Mouse (Mus musculus) T-helper 2 cell (primary cell): ENCODE data around the gene Pqbp1.
"Not testable (repeated sequence)": the region's sequence is repeated elsewhere in the genome, so short reads cannot be mapped to it uniquely, and the experiment has no call there.

ENCODE experiments used
- in situ Hi-C: fragments of 300-600 bp; cut with MboI, MseI; formaldehyde crosslinking; loops from one replicate; pipeline ENCODE4 v1.15.1; 2025; ENCODE audit warnings: high pct_unique_total_duplicates

Pqbp1 gene

GRCm38 (mm10) chrX:7898880-7899874 is at the start of gene Pqbp1, which contains the start of gene Timm17b:
TSS of gene Pqbp1 (minus strand) at chrX:7899269.
TSS of gene Timm17b (plus strand) at chrX:7899357.
- in situ Hi-C loops: no loop called here

GRCm38 (mm10) chrX:7947900-7948492 is 48.9 kb upstream of the Pqbp1 start:
- in situ Hi-C loops: no loop called here

DNA sequence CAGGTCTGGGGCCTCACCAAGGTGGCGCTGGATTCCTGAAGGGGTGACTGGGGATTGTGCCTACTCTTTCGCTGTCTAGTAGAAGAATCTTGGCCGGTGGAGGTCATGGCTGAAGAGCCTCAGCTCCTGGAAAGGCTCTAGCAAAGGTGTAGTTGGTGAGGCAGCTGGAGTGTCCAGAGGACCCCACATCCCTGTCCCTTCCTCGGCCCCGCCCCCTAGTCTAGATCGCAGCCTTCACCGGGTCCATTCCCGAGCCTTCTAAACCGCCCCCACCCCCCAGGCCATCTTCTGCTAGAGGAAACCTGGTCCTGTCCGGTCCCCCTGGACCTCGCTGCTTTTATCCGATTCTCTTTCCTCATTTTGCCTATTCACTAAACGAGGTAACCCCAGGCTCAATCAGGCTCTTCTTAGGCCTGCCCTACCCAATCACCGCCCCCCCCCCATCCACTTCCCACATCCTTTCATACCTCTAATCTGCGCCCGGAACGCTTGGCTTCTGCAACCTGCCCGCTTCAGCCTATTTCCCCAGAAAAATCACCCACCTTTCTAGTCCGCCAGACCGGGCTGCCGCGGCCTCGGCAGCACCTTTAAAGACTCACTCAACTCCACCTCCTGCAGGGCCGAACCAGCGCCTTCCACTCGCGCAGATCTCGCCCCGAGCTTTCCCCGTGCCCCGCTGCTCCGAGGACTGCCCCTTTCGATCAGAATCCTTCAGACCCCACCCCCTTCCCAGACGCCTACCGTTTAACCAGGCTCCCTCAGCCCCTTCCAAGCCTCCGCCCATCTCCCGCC is 48.2 kb upstream of the Pqbp1 start, which contains the start of gene Hdac6:
Gene Hdac6, minus strand, starts transcription at position 782 of the 792 bp plus-strand sequence.
- in situ Hi-C loops: no loop called here

- in situ Hi-C loops: no loop called here
Observed at GRCm38 (mm10) chrX:7945618-7946017, 46.5 kb upstream of the Pqbp1 start.

- in situ Hi-C loops: loop anchor here (5.0 kb wide), 1 partner anchor 85 kb away; no protein-coding TSS in a partner anchor
Observed at GRCm38 (mm10) chrX:7937667-7938066, 38.6 kb upstream of the Pqbp1 start.

DNA sequence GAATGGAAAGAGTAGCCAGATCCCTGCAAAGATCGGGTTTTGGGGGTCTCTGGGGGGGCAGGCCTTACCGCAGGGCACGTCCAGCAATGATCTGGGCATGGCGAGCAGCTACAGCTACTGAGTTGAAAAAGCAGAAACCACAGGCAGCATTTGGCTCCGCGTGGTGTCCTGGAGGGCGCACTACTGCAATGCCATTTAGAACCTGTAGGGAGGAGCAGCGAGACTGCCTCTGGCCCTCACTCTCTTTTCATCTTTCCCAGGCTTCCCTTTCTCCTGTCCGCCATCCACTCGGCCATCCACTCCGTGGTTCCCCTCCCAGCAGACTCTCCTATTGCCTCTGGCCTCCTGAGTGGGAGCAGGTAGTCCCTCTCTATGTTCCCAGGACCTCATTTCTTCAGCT is 37.8 kb upstream of the Pqbp1 start:
- in situ Hi-C loops: loop anchor here (5.0 kb wide), 1 partner anchor 85 kb away; no protein-coding TSS in a partner anchor

GRCm38 (mm10) chrX:7928270-7928790 is 29.3 kb upstream of the Pqbp1 start, which contains the start of gene Eras:
TSS of gene Eras (minus strand) at chrX:7928607.
- in situ Hi-C loops: no loop called here

DNA sequence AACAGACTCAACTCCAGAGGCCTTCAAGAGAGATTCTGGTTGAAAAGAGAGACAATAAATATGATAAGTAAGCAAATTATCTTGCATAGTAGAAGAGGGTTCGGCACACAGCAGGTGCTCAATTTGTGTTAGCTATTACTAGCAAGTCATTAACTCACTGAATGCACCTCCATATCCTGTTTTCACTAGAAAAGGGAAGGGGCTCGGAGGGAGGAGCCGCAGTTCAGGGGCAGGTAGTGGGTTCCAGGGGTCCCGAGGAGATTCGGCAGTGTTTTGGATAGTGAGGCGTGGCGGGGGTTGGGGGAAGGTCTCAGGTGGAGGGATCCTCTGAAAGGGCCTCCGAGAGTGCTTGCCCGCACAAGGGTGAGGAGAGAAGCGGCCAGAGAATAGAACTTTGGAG is 28.0 kb upstream of the Pqbp1 start:
- in situ Hi-C loops: no loop called here

DNA sequence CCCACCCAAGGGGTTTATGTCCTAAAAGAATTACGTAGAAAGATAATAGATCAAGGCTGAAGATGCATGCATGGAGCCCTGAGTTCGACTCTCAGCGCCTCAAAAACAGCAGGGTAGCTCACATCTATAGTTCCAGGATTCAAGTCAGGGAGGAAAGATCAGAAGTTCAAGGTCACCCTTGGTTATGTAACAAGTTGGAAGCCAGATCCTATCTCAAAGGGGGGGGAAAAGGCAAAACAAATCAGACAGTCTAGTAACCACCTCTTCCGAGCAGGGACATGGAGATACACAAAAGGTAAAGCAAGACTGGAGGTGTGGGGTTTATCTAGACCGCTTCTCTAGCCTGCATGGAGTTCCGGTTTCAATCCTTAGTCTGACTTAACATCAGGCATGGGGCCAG is 27.2 kb upstream of the Pqbp1 start:
- in situ Hi-C loops: no loop called here

- in situ Hi-C loops: no loop called here
Observed at GRCm38 (mm10) chrX:7922032-7922431, 23.0 kb upstream of the Pqbp1 start.

DNA sequence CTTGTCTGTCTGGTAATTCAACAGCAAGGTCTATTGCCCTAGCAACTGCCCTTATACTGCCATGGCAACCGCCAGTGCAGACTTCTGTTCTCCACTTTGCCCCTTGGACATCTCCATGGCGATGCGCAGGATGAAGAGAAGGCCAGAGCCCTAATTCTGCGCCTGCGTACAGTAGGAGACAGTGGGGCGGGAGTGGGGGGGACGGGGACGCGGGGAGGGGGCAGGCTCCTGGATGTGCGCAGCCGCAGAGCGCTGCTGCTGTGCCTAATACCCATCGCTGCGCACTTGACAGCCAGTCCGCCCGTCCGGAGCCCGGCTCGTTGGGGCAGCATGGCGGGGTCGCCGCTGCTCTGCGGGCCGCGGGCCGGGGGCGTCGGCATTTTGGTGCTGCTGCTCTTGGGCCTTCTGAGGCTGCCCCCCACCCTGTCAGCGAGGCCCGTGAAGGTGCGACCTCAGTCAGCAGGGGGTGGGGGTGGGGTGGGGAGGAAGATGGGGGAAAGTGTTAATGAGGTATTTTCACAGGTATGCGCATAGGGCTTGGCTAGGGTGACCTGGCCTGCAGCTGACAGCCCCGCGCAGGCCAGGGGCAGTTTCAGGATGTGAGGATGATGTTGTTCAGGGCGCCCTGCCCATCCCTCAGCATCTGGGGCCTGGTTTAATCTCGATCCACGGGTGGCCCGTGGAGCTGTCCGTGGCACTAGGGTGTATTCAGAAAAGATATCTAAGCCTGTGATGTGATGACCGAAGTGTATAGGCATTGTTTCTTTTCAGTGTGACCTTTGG is 20.7 kb upstream of the Pqbp1 start, which contains the start of gene Pcsk1n:
Gene Pcsk1n, plus strand, starts transcription at position 222 of the 783 bp plus-strand sequence.
- in situ Hi-C loops: loop anchor here (10.0 kb wide), 1 partner anchor 95 kb away; the partner anchor contains the start of gene Glod5

DNA sequence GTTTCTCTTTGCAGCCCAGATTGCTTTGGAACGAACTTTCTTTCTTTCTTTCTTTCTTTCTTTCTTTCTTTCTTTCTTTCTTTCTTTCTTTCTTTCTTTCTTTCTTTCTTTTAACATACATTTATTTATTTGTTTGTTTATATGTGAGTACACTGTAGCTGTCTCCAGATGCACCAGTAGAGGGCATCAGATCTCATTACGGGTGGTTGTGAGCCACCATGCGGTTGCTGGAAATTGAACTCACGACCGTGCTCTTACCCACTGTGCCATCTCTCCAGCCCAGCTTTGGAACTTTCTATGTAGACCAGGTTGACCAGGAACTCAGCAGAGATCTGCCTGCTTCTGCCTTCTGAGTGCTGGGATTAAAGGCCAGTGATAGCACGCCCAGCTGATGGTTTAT is 18.9 kb upstream of the Pqbp1 start:
- in situ Hi-C loops: loop anchor here (10.0 kb wide), 1 partner anchor 97 kb away; the partner anchor contains the start of gene Glod5

DNA sequence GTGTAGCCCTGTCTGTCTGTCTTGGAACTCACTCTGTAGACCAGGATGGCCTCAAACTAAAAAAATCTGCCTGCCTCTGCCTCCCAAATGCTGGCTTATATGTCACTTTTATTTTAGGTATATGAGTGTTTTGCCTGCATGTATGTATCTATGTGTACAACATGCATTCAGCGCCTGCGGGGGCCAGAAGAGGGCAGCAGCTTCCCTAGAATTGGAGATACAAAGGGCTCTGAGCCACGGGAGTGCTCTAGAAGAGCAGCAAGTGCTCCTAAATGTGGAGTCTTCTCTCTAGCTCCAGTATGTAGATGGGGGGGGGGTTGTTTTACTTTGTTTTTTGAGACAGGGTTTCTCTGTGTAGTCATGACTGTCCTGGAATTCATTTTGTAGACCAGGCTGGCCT is 16.6 kb upstream of the Pqbp1 start:
- in situ Hi-C loops: loop anchor here (10.0 kb wide), 1 partner anchor 99 kb away; the partner anchor contains the start of gene Glod5

GRCm38 (mm10) chrX:7910473-7910872 is 11.4 kb upstream of the Pqbp1 start:
- in situ Hi-C loops: loop anchor here (10.0 kb wide), 1 partner anchor 104 kb away; the partner anchor contains the start of gene Glod5

- in situ Hi-C loops: not testable (repeated sequence)
Observed at GRCm38 (mm10) chrX:7909242-7909641, 10.2 kb upstream of the Pqbp1 start, which contains the start of gene Gm10490. TSS of gene Gm10490 (plus strand) at chrX:7909542.

- in situ Hi-C loops: no loop called here
Observed at GRCm38 (mm10) chrX:7907735-7908134, 8.7 kb upstream of the Pqbp1 start, which contains the start of gene Gm10491. TSS of gene Gm10491 (minus strand) at chrX:7907835.

- in situ Hi-C loops: no loop called here
Observed at GRCm38 (mm10) chrX:7904441-7904840, 5.4 kb upstream of the Pqbp1 start.

- in situ Hi-C loops: no loop called here
Observed at GRCm38 (mm10) chrX:7898211-7898610, 858 bp downstream of the Pqbp1 start.

GRCm38 (mm10) chrX:7883841-7884567 is 15.1 kb downstream of the Pqbp1 start, which contains the start of gene Slc35a2:
TSS of gene Slc35a2 (plus strand) at chrX:7884028.
- in situ Hi-C loops: no loop called here
